Mouse (Mus musculus) midbrain, embryonic 16.5 days (tissue): Measurements from ENCODE around the gene Klk1b8. TPM values are rescaled to one million over a fixed set of nuclear protein-coding genes. Genes with fewer than 3 reads are reported as not detected.
"Not testable (repeated sequence)": the region's sequence is repeated elsewhere in the genome, so short reads cannot be mapped to it uniquely, and the experiment has no call there.

ENCODE experiments used
- ATAC-seq: fragments of 200-750 bp; cut with Nextera tagmentation; 2 replicates; pipeline ENCODE4 v1.8.0; 2017; ENCODE audit warnings: moderate TSS enrichment
- H3K27ac ChIP-seq: fragments of 300-500 bp; sonication (generic); 2 replicates; pipeline ENCODE4 v1.5.1; 2014; ENCODE audit warnings: mild to moderate bottlenecking, low read length, mixed read lengths
- H3K27me3 ChIP-seq: fragments of 300-500 bp; sonication (generic); 2 replicates; pipeline ENCODE4 v1.6.1; 2014; ENCODE audit warnings: low read depth, low read length, mixed read lengths; ENCODE audit not compliant: control insufficient read depth, insufficient read depth
- H3K36me3 ChIP-seq: fragments of 300-500 bp; sonication (generic); 2 replicates; pipeline ENCODE4 v1.6.1; 2014; ENCODE audit warnings: mild to moderate bottlenecking, low read length, moderate library complexity, mixed read lengths; ENCODE audit not compliant: control insufficient read depth, insufficient read depth
- H3K4me1 ChIP-seq: fragments of 300-500 bp; sonication (generic); 2 replicates; pipeline ENCODE4 v1.6.1; 2014; ENCODE audit warnings: mild to moderate bottlenecking, low read length, mixed read lengths; ENCODE audit not compliant: control insufficient read depth, insufficient read depth
- H3K4me2 ChIP-seq: fragments of 300-500 bp; sonication (generic); 2 replicates; pipeline ENCODE4 v1.6.1; 2014; ENCODE audit warnings: mild to moderate bottlenecking, low read length, mixed read lengths
- H3K4me3 ChIP-seq: fragments of 300-500 bp; sonication (generic); 2 replicates; pipeline ENCODE4 v1.5.1; 2014; ENCODE audit warnings: low read depth, mild to moderate bottlenecking, low read length, moderate library complexity, mixed read lengths
- H3K9ac ChIP-seq: fragments of 300-500 bp; sonication (generic); 2 replicates; pipeline ENCODE4 v1.6.1; 2014; ENCODE audit warnings: low read depth, low read length, mixed read lengths
- H3K9me3 ChIP-seq: fragments of 300-500 bp; sonication (generic); replicated peaks from 2 replicates; pipeline ENCODE4 v1.6.1; 2014; ENCODE audit warnings: mild to moderate bottlenecking, low read length, mixed read lengths; ENCODE audit not compliant: control insufficient read depth, poor library complexity, severe bottlenecking
- WGBS: fragments of 180-500 bp; shearing (Covaris S2); extraction: QIAGEN DNeasy Blood & Tissue Kit; methylation state at CpG from one replicate; pipeline ENCODE4 v1.1.7; 2014; 5-methylcytosine and 5-hydroxymethylcytosine counted together
- polyA plus RNA-seq: library from polyadenylated mRNA; unstranded; fragments of >200 nt; fragmentation: Nextera tagmentation; extraction: Ambion mirVana; gene quantifications from 2 replicates; pipeline ENCODE4 v1.2.1, GENCODE M21; 2015

Gene Klk1b8
- polyA plus RNA-seq, 1 experiment from 2014 or later: not detected

DNA sequence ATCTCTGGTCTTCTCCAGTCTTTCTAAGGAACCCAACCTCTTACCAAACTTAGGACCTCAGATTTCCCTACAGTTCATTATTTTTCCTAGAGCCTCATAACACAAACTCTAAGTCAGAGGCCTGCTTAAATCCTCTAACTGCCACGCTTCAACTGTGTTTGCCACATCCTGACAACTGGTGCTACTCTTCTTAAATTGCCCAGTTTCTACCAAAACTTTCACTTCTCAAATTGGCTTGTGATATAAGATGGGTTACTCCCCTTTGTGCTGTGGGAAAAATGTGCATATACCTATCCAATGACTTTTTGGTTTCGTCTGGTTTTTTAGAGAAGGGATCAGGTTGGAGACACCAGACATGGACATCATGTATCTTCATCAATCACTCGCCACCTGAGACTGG lies 16.6 kb downstream of the Klk1b8 start:
- no peak for ATAC-seq
- no peaks in the 10 kb centered on the region for H3K27me3 ChIP-seq
- no peaks in the 10 kb centered on the region for H3K9me3 ChIP-seq
- H3K27ac ChIP-seq: no peak overlapping the region
- 80% methylated on average over 3 of the region's 3 CpGs for WGBS
- no peak overlapping the region for H3K4me2 ChIP-seq
- H3K9ac ChIP-seq: no peak overlapping the region
- no peaks in the 10 kb centered on the region for H3K4me1 ChIP-seq
- H3K36me3 ChIP-seq: no peaks in the 10 kb centered on the region
- no peak overlapping the region for H3K4me3 ChIP-seq

DNA sequence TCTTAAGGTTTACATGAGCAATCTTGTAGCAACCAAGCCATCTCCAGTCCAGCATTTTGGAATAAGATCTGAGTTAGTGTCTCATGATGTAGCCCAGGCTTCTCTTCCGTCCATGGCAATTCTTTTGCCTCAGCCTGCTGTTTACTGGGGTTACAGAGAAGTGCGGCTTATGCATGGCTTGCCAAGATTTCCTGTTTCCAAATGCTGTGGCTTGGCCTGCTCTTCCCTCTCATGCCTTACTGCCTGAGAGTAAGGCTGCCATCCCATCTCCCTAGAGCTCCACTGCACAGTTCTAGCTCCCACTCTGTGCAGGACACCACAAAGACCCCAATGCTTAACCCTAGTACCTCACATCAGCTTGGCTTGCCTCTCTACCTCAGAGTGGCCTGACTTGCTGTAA lies 17.1 kb downstream of the Klk1b8 start:
- H3K36me3 ChIP-seq: no peaks in the 10 kb centered on the region
- WGBS: 86% methylated on average over 2 of the region's 2 CpGs
- ATAC-seq: no peak

DNA sequence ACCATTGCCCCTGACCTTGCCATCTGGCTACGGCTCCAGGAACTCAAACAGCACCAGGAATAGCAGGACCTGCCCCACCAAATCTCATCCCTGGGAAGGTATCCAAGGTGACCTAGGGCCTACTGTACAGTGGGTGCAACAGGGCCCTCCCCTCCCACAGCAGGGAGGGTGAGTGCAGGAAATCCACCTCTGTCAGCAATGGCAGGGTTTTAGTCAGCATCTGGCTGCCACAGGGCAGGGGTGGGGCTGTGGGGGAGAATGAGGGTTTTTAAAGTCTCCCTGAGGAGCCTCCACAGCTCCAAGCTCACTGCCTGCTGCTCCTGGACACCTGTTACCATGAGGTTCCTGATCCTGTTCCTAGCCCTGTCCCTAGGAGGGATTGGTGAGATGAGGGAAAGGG lies 25.3 kb downstream of the Klk1b8 start, which contains the start of gene Klk1b9:
Gene Klk1b9, plus strand, starts transcription at position 301 of the 400 bp plus-strand sequence.
- WGBS: 83% methylated on average over 1 of the region's 1 CpGs
- H3K36me3 ChIP-seq, H3K9me3 ChIP-seq, H3K9ac ChIP-seq, H3K4me2 ChIP-seq, H3K27me3 ChIP-seq, H3K4me3 ChIP-seq, H3K27ac ChIP-seq, H3K4me1 ChIP-seq, ATAC-seq: not testable (repeated sequence)

More for the DNA sequence above, 17.1 kb downstream of the Klk1b8 start:
- Histone ChIP-seq H3K4me2 (no peak overlapping the region), H3K9me3 (no peaks in the 10 kb centered on the region), H3K4me1 (no peaks in the 10 kb centered on the region), H3K27me3 (no peaks in the 10 kb centered on the region), H3K4me3 (no peak overlapping the region), H3K9ac (no peak overlapping the region), H3K27ac (no peak overlapping the region)

DNA sequence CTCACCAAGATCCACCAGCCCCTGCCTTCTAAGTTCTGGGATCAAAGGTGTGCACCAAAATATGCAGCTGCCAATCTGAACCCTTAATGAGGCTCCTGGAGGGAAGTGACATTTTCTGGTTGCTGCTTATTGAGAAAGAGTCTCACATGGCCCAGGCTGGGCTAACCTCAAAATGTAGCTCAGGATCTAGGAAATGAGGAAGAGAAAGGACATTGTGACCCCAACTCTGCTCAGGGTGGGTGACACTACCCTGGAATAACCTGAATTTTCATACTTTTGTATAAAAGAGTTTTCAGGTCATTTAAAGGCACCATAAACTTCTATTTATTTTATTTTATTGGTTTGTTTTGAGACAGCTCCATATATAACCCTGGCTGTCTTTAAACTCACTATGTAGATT lies 35.2 kb downstream of the Klk1b8 start:
- Histone ChIP-seq H3K9ac (no peak overlapping the region), H3K4me3 (no peak overlapping the region), H3K4me1 (no peaks in the 10 kb centered on the region), H3K9me3 (no peaks in the 10 kb centered on the region), H3K4me2 (no peak overlapping the region), H3K36me3 (no peaks in the 10 kb centered on the region), H3K27ac (no peak overlapping the region), H3K27me3 (no peaks in the 10 kb centered on the region)
- no peak for ATAC-seq

- H3K9ac ChIP-seq, H3K27me3 ChIP-seq, H3K4me3 ChIP-seq, ATAC-seq, H3K27ac ChIP-seq, H3K4me2 ChIP-seq, H3K4me1 ChIP-seq, H3K36me3 ChIP-seq, H3K9me3 ChIP-seq: not testable (repeated sequence)
- 86% methylated on average over 1 of the region's 1 CpGs for WGBS
Measured at GRCm38 (mm10) chr7:43994821-43995220, 44.4 kb downstream of the Klk1b8 start.

GRCm38 (mm10) chr7:43995577-43995976 lies 45.1 kb downstream of the Klk1b8 start, which contains the start of gene Klk1b11:
Gene Klk1b11 (plus strand): TSS chr7:43995877.
- not testable (repeated sequence) for H3K36me3 ChIP-seq, H3K9ac ChIP-seq, H3K4me2 ChIP-seq, H3K27ac ChIP-seq, H3K9me3 ChIP-seq, H3K4me3 ChIP-seq, ATAC-seq, H3K27me3 ChIP-seq, H3K4me1 ChIP-seq
- WGBS: 90% methylated on average over 4 of the region's 4 CpGs

Other genes with a start within 250 kb of the Klk1b8 start
- 0.19 and 0.20 TPM in 2 replicates for gene Klk13, start 238.1 kb upstream of the Klk1b8 start, polyA plus RNA-seq
- not detected in 2 replicates for gene Klk12, start 181.8 kb upstream of the Klk1b8 start, polyA plus RNA-seq
- gene Klk11, start 176.1 kb upstream of the Klk1b8 start, polyA plus RNA-seq: 0.21 TPM in 1 of 2 replicates, not detected in the other
- 0.13 and 0.25 TPM in 2 replicates for gene Klk10, start 169.6 kb upstream of the Klk1b8 start, polyA plus RNA-seq
- gene Klk9, start 158.8 kb upstream of the Klk1b8 start, polyA plus RNA-seq: 0.13 TPM in 1 of 2 replicates, not detected in the other
- gene Klk8, start 153.1 kb upstream of the Klk1b8 start, polyA plus RNA-seq: 5.7 and 8.6 TPM in 2 replicates
- gene Klk7, start 139.4 kb upstream of the Klk1b8 start, polyA plus RNA-seq: not detected in 2 replicates
- not detected in 2 replicates for gene Klk6, start 126.2 kb upstream of the Klk1b8 start, polyA plus RNA-seq
- not detected in 2 replicates for gene Klk5, start 108.7 kb upstream of the Klk1b8 start, polyA plus RNA-seq
- 0.39 TPM in 1 of 2 replicates, not detected in the other for gene Klk4, start 69.5 kb upstream of the Klk1b8 start, polyA plus RNA-seq
- gene Klk15, start 16.9 kb upstream of the Klk1b8 start, polyA plus RNA-seq: not detected in 2 replicates
- not detected in 2 replicates for gene Klk1b1, start 16.1 kb downstream of the Klk1b8 start, polyA plus RNA-seq
- gene Klk1b9, start 25.4 kb downstream of the Klk1b8 start, polyA plus RNA-seq: not detected in 2 replicates
- gene Klk1b11, start 45.2 kb downstream of the Klk1b8 start, polyA plus RNA-seq: not detected in 2 replicates
- gene Klk1b26, start 61.5 kb downstream of the Klk1b8 start, polyA plus RNA-seq: not detected in 2 replicates
- gene Klk1b27, start 101.6 kb downstream of the Klk1b8 start, polyA plus RNA-seq: not detected in 2 replicates
- gene Klk1b21, start 151.7 kb downstream of the Klk1b8 start, polyA plus RNA-seq: not detected in 2 replicates
- not detected in 2 replicates for gene Klk1b22, start 162.0 kb downstream of the Klk1b8 start, polyA plus RNA-seq
- not detected in 2 replicates for gene Klk1b16, start 186.1 kb downstream of the Klk1b8 start, polyA plus RNA-seq
- gene Klk1b24, start 237.6 kb downstream of the Klk1b8 start, polyA plus RNA-seq: not detected in 2 replicates
- gene Klk1b3, start 247.5 kb downstream of the Klk1b8 start, polyA plus RNA-seq: not detected in 2 replicates